Mouse (Mus musculus): ENCODE measurements around the gene Esyt1. TPM values are rescaled to one million over a fixed set of nuclear protein-coding genes. Genes with fewer than 3 reads are reported as not detected.
A peak's percentile ranks its signal among the peaks of the same experiment; 100 is the strongest.

The Esyt1 gene
- polyA plus RNA-seq, 1 experiment from 2014 or later = 19.1 TPM

GRCm38 (mm10) chr10:128545570-128545898 is 19.9 kb upstream of the Esyt1 start:
- ATAC-seq (replicated peaks; ENCODE audit: low FRiP score) = no peak

GRCm38 (mm10) chr10:128544674-128545569 is 19.3 kb upstream of the Esyt1 start:
- peak overlapping the region; percentile 8; the same call in 1 of the 2 replicates for H3K4me3 ChIP-seq (ENCODE audit: low read depth, low read length)
- no peak overlapping the region for H3K4me2 ChIP-seq
- no peaks in the 10 kb centered on the region for H3K9me3 ChIP-seq (ENCODE audit: control insufficient read depth, low read length)
- H3K27me3 ChIP-seq (replicated peaks; ENCODE audit: control insufficient read depth, insufficient read depth, low read length) = no peaks in the 10 kb centered on the region
- H3K4me1 ChIP-seq (replicated peaks; ENCODE audit: control insufficient read depth, insufficient read depth, low read length) = peaks cover 7% of the 10 kb centered on the region; the same call in 1 of the 2 replicates
- WGBS = 93% methylated on average over 37 of the region's 37 CpGs
- H3K27ac ChIP-seq (ENCODE audit: low read depth, low read length) = no peak overlapping the region
- no peak for DNase-seq (ENCODE audit: low spot score)
- H3K9ac ChIP-seq (ENCODE audit: low read depth, low read length) = 0 out of 2 replicates have a peak overlapping the region, but pooled peaks have one; percentile 3
- no peak for ATAC-seq (replicated peaks; ENCODE audit: low FRiP score)
- H3K36me3 ChIP-seq (ENCODE audit: control insufficient read depth, insufficient read depth, low read length) = peaks cover 26% of the 10 kb centered on the region

More at GRCm38 (mm10) chr10:128545570-128545898, 19.9 kb upstream of the Esyt1 start:
- Histone ChIP-seq H3K27ac (ENCODE audit: low read depth, low read length) (no peak overlapping the region), H3K9me3 (ENCODE audit: control insufficient read depth, low read length) (no peaks in the 10 kb centered on the region), H3K9ac (ENCODE audit: low read depth, low read length) (no peak overlapping the region), H3K27me3 (replicated peaks; ENCODE audit: control insufficient read depth, insufficient read depth, low read length) (no peaks in the 10 kb centered on the region), H3K4me2 (no peak overlapping the region), H3K4me1 (replicated peaks; ENCODE audit: control insufficient read depth, insufficient read depth, low read length) (peaks cover 7% of the 10 kb centered on the region; the same call in 1 of the 2 replicates), H3K36me3 (ENCODE audit: control insufficient read depth, insufficient read depth, low read length) (peaks cover 26% of the 10 kb centered on the region), H3K4me3 (ENCODE audit: low read depth, low read length) (no peak overlapping the region)
- no peak for DNase-seq (ENCODE audit: low spot score)
- 87% methylated on average over 3 of the region's 3 CpGs for WGBS

- Histone ChIP-seq H3K4me1 (replicated peaks; ENCODE audit: control insufficient read depth, insufficient read depth, low read length) (0 out of 2 replicates have a peak, but pooled peaks cover 4% of the 10 kb centered on the region), H3K27me3 (replicated peaks; ENCODE audit: control insufficient read depth, insufficient read depth, low read length) (no peaks in the 10 kb centered on the region), H3K27ac (ENCODE audit: low read depth, low read length) (no peak overlapping the region), H3K4me2 (no peak overlapping the region), H3K4me3 (ENCODE audit: low read depth, low read length) (0 out of 2 replicates have a peak overlapping the region, but pooled peaks have one; percentile 8), H3K9me3 (ENCODE audit: control insufficient read depth, low read length) (no peaks in the 10 kb centered on the region), H3K9ac (ENCODE audit: low read depth, low read length) (0 out of 2 replicates have a peak overlapping the region, but pooled peaks have one; percentile 3), H3K36me3 (ENCODE audit: control insufficient read depth, insufficient read depth, low read length) (peaks cover 26% of the 10 kb centered on the region)
- DNase-seq (ENCODE audit: low spot score) (no peak), ATAC-seq (replicated peaks; ENCODE audit: low FRiP score) (no peak)
- whole genome bisulfite sequencing = 96% methylated on average over 15 of the region's 15 CpGs
These were observed 18.5 kb upstream of the Esyt1 start for GRCm38 (mm10) chr10:128544151-128544657.

- Histone ChIP-seq H3K27ac (ENCODE audit: low read depth, low read length) (no peak overlapping the region), H3K4me1 (replicated peaks; ENCODE audit: control insufficient read depth, insufficient read depth, low read length) (0 out of 2 replicates have a peak, but pooled peaks cover 4% of the 10 kb centered on the region), H3K9ac (ENCODE audit: low read depth, low read length) (no peak overlapping the region), H3K4me3 (ENCODE audit: low read depth, low read length) (no peak overlapping the region), H3K27me3 (replicated peaks; ENCODE audit: control insufficient read depth, insufficient read depth, low read length) (no peaks in the 10 kb centered on the region), H3K9me3 (ENCODE audit: control insufficient read depth, low read length) (no peaks in the 10 kb centered on the region), H3K36me3 (ENCODE audit: control insufficient read depth, insufficient read depth, low read length) (peaks cover 26% of the 10 kb centered on the region), H3K4me2 (no peak overlapping the region)
- no peak for DNase-seq (ENCODE audit: low spot score)
- 83% methylated on average over 2 of the region's 2 CpGs for WGBS
- no peak for ATAC-seq (replicated peaks; ENCODE audit: low FRiP score)
These were observed 17.4 kb upstream of the Esyt1 start for GRCm38 (mm10) chr10:128543100-128543499.

- Histone ChIP-seq H3K36me3 (ENCODE audit: control insufficient read depth, insufficient read depth, low read length) (peaks cover 11% of the 10 kb centered on the region; the same call in 1 of the 2 replicates), H3K4me3 (ENCODE audit: low read depth, low read length) (no peak overlapping the region), H3K27me3 (replicated peaks; ENCODE audit: control insufficient read depth, insufficient read depth, low read length) (no peaks in the 10 kb centered on the region), H3K4me1 (replicated peaks; ENCODE audit: control insufficient read depth, insufficient read depth, low read length) (peaks cover 5% of the 10 kb centered on the region; the same call in 1 of the 2 replicates), H3K9me3 (ENCODE audit: control insufficient read depth, low read length) (no peaks in the 10 kb centered on the region), H3K9ac (ENCODE audit: low read depth, low read length) (no peak overlapping the region), H3K27ac (ENCODE audit: low read depth, low read length) (no peak overlapping the region), H3K4me2 (no peak overlapping the region)
- ATAC-seq (replicated peaks; ENCODE audit: low FRiP score) = no peak
- DNase-seq (ENCODE audit: low spot score) = no peak
- 82% methylated on average over 1 of the region's 1 CpGs for WGBS
These were observed 12.7 kb upstream of the Esyt1 start for GRCm38 (mm10) chr10:128538340-128538870.

- H3K4me2 ChIP-seq = peak overlapping the region; percentile 50
- peak overlapping the region; percentile 56 for H3K9ac ChIP-seq (ENCODE audit: low read depth, low read length)
- 19% methylated on average over 18 of the region's 18 CpGs for WGBS
- 0 out of 2 replicates have a peak overlapping the region, but pooled peaks have one; percentile 21 for H3K27ac ChIP-seq (ENCODE audit: low read depth, low read length)
- H3K27me3 ChIP-seq (replicated peaks; ENCODE audit: control insufficient read depth, insufficient read depth, low read length) = no peaks in the 10 kb centered on the region
- H3K4me3 ChIP-seq (ENCODE audit: low read depth, low read length) = 0 out of 2 replicates have a peak overlapping the region, but pooled peaks have one; percentile 10
- peaks cover 5% of the 10 kb centered on the region; the same call in 1 of the 2 replicates for H3K4me1 ChIP-seq (replicated peaks; ENCODE audit: control insufficient read depth, insufficient read depth, low read length)
- ATAC-seq (replicated peaks; ENCODE audit: low FRiP score) (peak; percentile 93), DNase-seq (ENCODE audit: low spot score) (peak; percentile 84)
- H3K9me3 ChIP-seq (ENCODE audit: control insufficient read depth, low read length) = no peaks in the 10 kb centered on the region
- H3K36me3 ChIP-seq (ENCODE audit: control insufficient read depth, insufficient read depth, low read length) = no peaks in the 10 kb centered on the region
These were observed 10.7 kb upstream of the Esyt1 start for GRCm38 (mm10) chr10:128536266-128536940.

GRCm38 (mm10) chr10:128535624-128536265 is 10.1 kb upstream of the Esyt1 start:
- peak overlapping the region; percentile 50 for H3K4me2 ChIP-seq
- ATAC-seq (replicated peaks; ENCODE audit: low FRiP score) = peak; percentile 13; the same call in 1 of the 2 replicates
- no peaks in the 10 kb centered on the region for H3K27me3 ChIP-seq (replicated peaks; ENCODE audit: control insufficient read depth, insufficient read depth, low read length)
- 65% methylated on average over 4 of the region's 4 CpGs for WGBS
- H3K27ac ChIP-seq (ENCODE audit: low read depth, low read length) = no peak overlapping the region
- H3K4me1 ChIP-seq (replicated peaks; ENCODE audit: control insufficient read depth, insufficient read depth, low read length) = peaks cover 5% of the 10 kb centered on the region; the same call in 1 of the 2 replicates
- peak overlapping the region; percentile 50 for H3K9ac ChIP-seq (ENCODE audit: low read depth, low read length)
- DNase-seq (ENCODE audit: low spot score) = no peak
- 0 out of 2 replicates have a peak overlapping the region, but pooled peaks have one; percentile 10 for H3K4me3 ChIP-seq (ENCODE audit: low read depth, low read length)
- H3K9me3 ChIP-seq (ENCODE audit: control insufficient read depth, low read length) = no peaks in the 10 kb centered on the region
- H3K36me3 ChIP-seq (ENCODE audit: control insufficient read depth, insufficient read depth, low read length) = no peaks in the 10 kb centered on the region

- ATAC-seq (replicated peaks; ENCODE audit: low FRiP score) = no peak
- H3K4me1 ChIP-seq (replicated peaks; ENCODE audit: control insufficient read depth, insufficient read depth, low read length) = peaks cover 5% of the 10 kb centered on the region; the same call in 1 of the 2 replicates
- H3K27me3 ChIP-seq (replicated peaks; ENCODE audit: control insufficient read depth, insufficient read depth, low read length) = no peaks in the 10 kb centered on the region
- no peaks in the 10 kb centered on the region for H3K36me3 ChIP-seq (ENCODE audit: control insufficient read depth, insufficient read depth, low read length)
- H3K9ac ChIP-seq (ENCODE audit: low read depth, low read length) = no peak overlapping the region
- no peak overlapping the region for H3K4me2 ChIP-seq
- no peak overlapping the region for H3K27ac ChIP-seq (ENCODE audit: low read depth, low read length)
- 80% methylated on average over 2 of the region's 2 CpGs for WGBS
- H3K9me3 ChIP-seq (ENCODE audit: control insufficient read depth, low read length) = no peaks in the 10 kb centered on the region
- no peak overlapping the region for H3K4me3 ChIP-seq (ENCODE audit: low read depth, low read length)
- DNase-seq (ENCODE audit: low spot score) = no peak
These were observed 9.5 kb upstream of the Esyt1 start for GRCm38 (mm10) chr10:128535206-128535605.

Measured in liver, embryonic 11.5 days (tissue).